Mouse (Mus musculus) forebrain, embryonic 12.5 days (tissue): ENCODE measurements around the gene Tmem200b. TPM values are rescaled to one million over a fixed set of nuclear protein-coding genes. Genes with fewer than 3 reads are reported as not detected.
A peak's percentile ranks its signal among the peaks of the same experiment; 100 is the strongest.

Experiments
- ATAC-seq: fragments of 200-750 bp; cut with Nextera tagmentation; 2 replicates; pipeline ENCODE4 v1.8.0; 2017; ENCODE audit warnings: moderate TSS enrichment; ENCODE audit not compliant: low FRiP score
- H3K27ac ChIP-seq: fragments of 300-500 bp; sonication (generic); 2 replicates; pipeline ENCODE4 v1.5.1; 2016; ENCODE audit warnings: mild to moderate bottlenecking
- H3K27me3 ChIP-seq: fragments of 300-500 bp; sonication (generic); 2 replicates; pipeline ENCODE4 v1.6.1; 2016; ENCODE audit warnings: mild to moderate bottlenecking
- H3K36me3 ChIP-seq: fragments of 300-500 bp; sonication (generic); replicated peaks from 2 replicates; pipeline ENCODE4 v1.6.1; 2016; ENCODE audit warnings: mild to moderate bottlenecking
- H3K4me1 ChIP-seq: fragments of 300-500 bp; sonication (generic); 2 replicates; pipeline ENCODE4 v1.6.1; 2016
- H3K4me2 ChIP-seq: fragments of 300-500 bp; sonication (generic); 2 replicates; pipeline ENCODE4 v1.6.1; 2016; ENCODE audit warnings: mild to moderate bottlenecking, moderate library complexity
- H3K4me3 ChIP-seq: fragments of 300-500 bp; sonication (generic); replicated peaks from 2 replicates; pipeline ENCODE4 v1.5.1; 2016; ENCODE audit warnings: mild to moderate bottlenecking
- H3K9ac ChIP-seq: fragments of 300-500 bp; sonication (generic); 2 replicates; pipeline ENCODE4 v1.6.1; 2016; ENCODE audit warnings: mild to moderate bottlenecking
- H3K9me3 ChIP-seq: fragments of 300-500 bp; sonication (generic); 2 replicates; pipeline ENCODE4 v1.6.1; 2016
- WGBS: fragments of 180-500 bp; shearing (Covaris S2); methylation state at CpG from one replicate; pipeline ENCODE4 v1.1.7; 2016; 5-methylcytosine and 5-hydroxymethylcytosine counted together
- polyA plus RNA-seq: library from polyadenylated mRNA; unstranded; fragments of >200 nt; fragmentation: Nextera tagmentation; extraction: Ambion mirVana; gene quantifications from 2 replicates; pipeline ENCODE4 v1.2.1, GENCODE M21; 2016

The Tmem200b gene
- polyA plus RNA-seq, 1 experiment from 2014 or later: 0.50 TPM

- Histone ChIP-seq H3K9me3 (no peaks in the 10 kb centered on the region), H3K36me3 (no peaks in the 10 kb centered on the region), H3K4me1 (peaks cover 42% of the 10 kb centered on the region), H3K27ac (no peak overlapping the region), H3K4me3 (no peak overlapping the region), H3K9ac (no peak overlapping the region), H3K4me2 (no peak overlapping the region), H3K27me3 (peaks cover 78% of the 10 kb centered on the region)
- WGBS: 58% methylated on average over 10 of the region's 10 CpGs
- ATAC-seq: no peak
These were observed 8.0 kb upstream of the Tmem200b start for GRCm38 (mm10) chr4:131913526-131913925.

GRCm38 (mm10) chr4:131914046-131914643 is 7.4 kb upstream of the Tmem200b start:
- no peak for ATAC-seq
- H3K9me3 ChIP-seq: no peaks in the 10 kb centered on the region
- H3K27me3 ChIP-seq: peaks cover 84% of the 10 kb centered on the region
- H3K4me3 ChIP-seq: no peak overlapping the region
- H3K36me3 ChIP-seq: no peaks in the 10 kb centered on the region
- no peak overlapping the region for H3K4me2 ChIP-seq
- no peak overlapping the region for H3K27ac ChIP-seq
- WGBS: 4% methylated on average over 9 of the region's 9 CpGs
- H3K4me1 ChIP-seq: peaks cover 44% of the 10 kb centered on the region
- no peak overlapping the region for H3K9ac ChIP-seq

DNA sequence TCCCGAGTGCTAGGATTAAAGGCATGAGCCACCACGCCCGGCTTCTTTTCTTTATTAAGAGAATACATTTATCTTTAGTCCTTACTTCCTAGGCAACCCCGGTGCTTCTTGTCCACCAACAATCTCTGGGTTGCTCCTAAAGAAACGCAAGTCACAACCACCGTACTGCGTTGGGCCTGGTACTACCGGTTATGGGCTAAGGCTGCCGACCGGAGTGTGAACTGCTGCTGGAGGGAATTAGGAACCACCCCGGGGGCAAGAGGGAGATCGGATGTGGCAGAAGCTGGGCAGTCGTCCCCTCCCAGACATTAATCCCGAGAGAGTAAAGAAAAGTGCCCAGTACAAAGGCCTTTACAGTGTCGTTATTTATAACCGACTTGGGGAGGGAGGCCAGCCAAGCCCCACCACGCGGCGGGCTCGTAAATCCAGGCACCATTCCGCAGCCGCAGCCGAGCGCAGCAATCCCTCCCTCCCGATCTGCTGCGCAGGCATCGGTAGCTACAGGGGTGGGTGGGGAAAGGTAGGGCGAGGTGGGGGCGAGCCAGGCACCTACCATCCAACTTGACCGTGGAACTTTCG is 6.6 kb upstream of the Tmem200b start:
- ATAC-seq: no peak
- 2% methylated on average over 31 of the region's 31 CpGs for WGBS

DNA sequence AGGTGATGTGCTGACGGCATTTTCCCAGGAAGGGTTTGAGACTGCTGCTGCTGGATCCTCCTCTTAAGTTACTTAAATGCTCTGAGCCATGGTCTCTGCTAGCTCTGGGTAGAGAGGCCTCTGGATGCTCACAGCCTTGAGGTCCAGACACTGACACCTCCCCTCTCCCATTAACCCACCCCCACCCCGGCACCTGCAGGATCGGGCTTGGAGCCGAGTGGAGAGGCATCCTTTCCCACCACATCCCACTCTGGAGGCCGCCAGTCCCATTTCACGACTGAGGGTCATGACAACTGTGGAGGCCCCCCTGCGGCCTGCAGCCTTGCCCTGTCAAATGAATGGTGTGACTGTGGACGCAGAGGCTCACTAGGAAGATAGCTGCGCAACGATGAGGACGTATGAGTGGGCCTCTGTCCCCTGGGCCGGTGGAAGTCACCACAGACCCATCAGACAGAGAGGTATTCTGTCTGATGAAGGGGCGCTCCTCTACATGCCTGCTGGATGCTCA is 5.7 kb upstream of the Tmem200b start:
- 24% methylated on average over 13 of the region's 13 CpGs for WGBS
- Histone ChIP-seq H3K36me3 (no peaks in the 10 kb centered on the region), H3K9ac (0 out of 2 replicates have a peak overlapping the region, but pooled peaks have one; percentile 27), H3K4me3 (peak overlapping the region; percentile 33; the same call in 1 of the 2 replicates), H3K27me3 (peaks cover 98% of the 10 kb centered on the region), H3K4me2 (peak overlapping the region; percentile 53), H3K4me1 (peaks cover 45% of the 10 kb centered on the region), H3K9me3 (no peaks in the 10 kb centered on the region), H3K27ac (no peak overlapping the region)
- ATAC-seq: no peak

More for the DNA sequence above, 6.6 kb upstream of the Tmem200b start:
- Histone ChIP-seq H3K4me3 (peak overlapping the region; percentile 33), H3K36me3 (no peaks in the 10 kb centered on the region), H3K4me1 (peaks cover 45% of the 10 kb centered on the region), H3K27ac (no peak overlapping the region), H3K27me3 (peaks cover 93% of the 10 kb centered on the region), H3K4me2 (peak overlapping the region; percentile 53), H3K9ac (0 out of 2 replicates have a peak overlapping the region, but pooled peaks have one; percentile 27), H3K9me3 (no peaks in the 10 kb centered on the region)

- no peaks in the 10 kb centered on the region for H3K36me3 ChIP-seq
- H3K9ac ChIP-seq: no peak overlapping the region
- no peak overlapping the region for H3K27ac ChIP-seq
- peak; percentile 25; the same call in 1 of the 2 replicates for ATAC-seq
- H3K4me3 ChIP-seq: no peak overlapping the region
- peaks cover 46% of the 10 kb centered on the region for H3K4me1 ChIP-seq
- H3K4me2 ChIP-seq: no peak overlapping the region
- peaks cover 98% of the 10 kb centered on the region for H3K27me3 ChIP-seq
- H3K9me3 ChIP-seq: no peaks in the 10 kb centered on the region
- WGBS: 4% methylated on average over 15 of the region's 15 CpGs
These were observed 5.1 kb upstream of the Tmem200b start for GRCm38 (mm10) chr4:131916425-131916824.

GRCm38 (mm10) chr4:131917010-131917555 is 4.5 kb upstream of the Tmem200b start:
- Histone ChIP-seq H3K4me2 (no peak overlapping the region), H3K27ac (no peak overlapping the region), H3K9me3 (no peaks in the 10 kb centered on the region; the same call in 1 of the 2 replicates), H3K27me3 (peaks cover 98% of the 10 kb centered on the region), H3K9ac (no peak overlapping the region), H3K4me3 (no peak overlapping the region), H3K36me3 (no peaks in the 10 kb centered on the region), H3K4me1 (peaks cover 52% of the 10 kb centered on the region)
- WGBS: 81% methylated on average over 10 of the region's 10 CpGs
- no peak for ATAC-seq

GRCm38 (mm10) chr4:131918026-131918533 is 3.5 kb upstream of the Tmem200b start:
- Histone ChIP-seq H3K9ac (no peak overlapping the region), H3K27ac (no peak overlapping the region), H3K4me2 (no peak overlapping the region), H3K4me3 (no peak overlapping the region), H3K4me1 (peaks cover 59% of the 10 kb centered on the region), H3K36me3 (no peaks in the 10 kb centered on the region; the same call in 1 of the 2 replicates), H3K27me3 (peaks cover 98% of the 10 kb centered on the region), H3K9me3 (no peaks in the 10 kb centered on the region; the same call in 1 of the 2 replicates)
- WGBS: 55% methylated on average over 7 of the region's 7 CpGs
- ATAC-seq: no peak

DNA sequence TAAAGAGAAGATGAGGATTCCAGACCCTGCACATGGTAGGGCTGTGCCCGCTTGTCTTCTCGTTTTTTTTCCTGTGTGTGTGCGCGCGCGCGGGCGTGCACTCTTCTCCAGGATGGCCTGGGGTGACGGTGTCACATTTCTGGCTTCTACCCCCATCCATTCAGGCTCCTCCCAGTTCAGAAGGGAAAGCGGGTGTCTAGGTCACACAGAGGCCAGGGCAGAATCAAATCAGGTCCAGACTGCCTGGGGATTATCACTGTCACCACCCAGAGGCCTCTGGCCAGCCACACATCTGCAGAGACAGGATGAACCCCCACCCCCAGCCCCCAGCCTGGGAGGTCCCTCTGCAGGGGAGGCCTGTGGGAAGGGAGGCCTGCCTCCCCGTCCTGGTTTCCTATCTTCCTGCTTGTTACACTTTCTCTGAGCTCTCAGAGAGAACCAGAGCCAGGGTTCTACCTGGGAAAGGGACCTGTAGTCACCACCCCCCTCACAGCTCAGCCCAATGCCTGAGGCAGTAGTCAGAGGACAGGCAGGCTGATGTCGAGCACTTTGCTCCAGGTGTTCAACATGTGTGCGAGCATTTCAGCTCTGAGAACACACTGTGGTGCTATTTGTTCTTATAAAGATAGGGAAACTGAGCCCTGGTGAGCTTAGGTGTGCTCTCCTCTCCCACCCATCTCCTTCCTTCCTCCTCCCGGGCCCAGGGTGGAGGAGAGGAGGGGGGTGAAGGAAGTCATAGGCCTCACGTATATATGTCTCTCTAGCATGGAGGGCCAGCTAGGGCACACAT is 2.7 kb upstream of the Tmem200b start:
- Histone ChIP-seq H3K4me2 (no peak overlapping the region), H3K4me3 (no peak overlapping the region), H3K9ac (no peak overlapping the region), H3K27ac (no peak overlapping the region), H3K27me3 (peaks cover 98% of the 10 kb centered on the region), H3K9me3 (no peaks in the 10 kb centered on the region; the same call in 1 of the 2 replicates), H3K4me1 (peaks cover 59% of the 10 kb centered on the region), H3K36me3 (peaks cover 4% of the 10 kb centered on the region)
- no peak for ATAC-seq
- 9% methylated on average over 15 of the region's 15 CpGs for WGBS

- peaks cover 10% of the 10 kb centered on the region for H3K36me3 ChIP-seq
- peak overlapping the region; percentile 49 for H3K4me3 ChIP-seq
- WGBS: 11% methylated on average over 15 of the region's 15 CpGs
- H3K27me3 ChIP-seq: peaks cover 99% of the 10 kb centered on the region
- H3K4me2 ChIP-seq: peak overlapping the region; percentile 74
- H3K9me3 ChIP-seq: no peaks in the 10 kb centered on the region; the same call in 1 of the 2 replicates
- no peak for ATAC-seq
- H3K27ac ChIP-seq: no peak overlapping the region
- peaks cover 63% of the 10 kb centered on the region for H3K4me1 ChIP-seq
- H3K9ac ChIP-seq: no peak overlapping the region
These were observed 1.9 kb upstream of the Tmem200b start for GRCm38 (mm10) chr4:131919506-131920140.

GRCm38 (mm10) chr4:131920141-131920594 is 1.4 kb upstream of the Tmem200b start:
- Histone ChIP-seq H3K4me1 (peaks cover 62% of the 10 kb centered on the region), H3K27me3 (peaks cover 98% of the 10 kb centered on the region), H3K36me3 (peaks cover 15% of the 10 kb centered on the region), H3K4me2 (peak overlapping the region; percentile 74), H3K27ac (peak overlapping the region; percentile 25; the same call in 1 of the 2 replicates), H3K9ac (no peak overlapping the region), H3K9me3 (no peaks in the 10 kb centered on the region; the same call in 1 of the 2 replicates), H3K4me3 (peak overlapping the region; percentile 49)
- 3% methylated on average over 41 of the region's 51 CpGs for WGBS
- no peak for ATAC-seq

GRCm38 (mm10) chr4:131920595-131921351 is 798 bp upstream of the Tmem200b start:
- Histone ChIP-seq H3K27me3 (peaks cover 96% of the 10 kb centered on the region), H3K36me3 (peaks cover 21% of the 10 kb centered on the region), H3K27ac (peak overlapping the region; percentile 25; the same call in 1 of the 2 replicates), H3K4me3 (peak overlapping the region; percentile 49), H3K4me2 (peak overlapping the region; percentile 74), H3K4me1 (peaks cover 55% of the 10 kb centered on the region), H3K9ac (peak overlapping the region; percentile 56), H3K9me3 (no peaks in the 10 kb centered on the region; the same call in 1 of the 2 replicates)
- ATAC-seq: no peak
- WGBS: under 1% methylated on average over 74 of the region's 76 CpGs
